Mouse (Mus musculus) kidney, postnatal 14 days (tissue): ENCODE results near the gene Fuca1.

ENCODE experiments used
- DNase-seq: peaks from one replicate; pipeline ENCODE4 v3.0.0; 2022; ENCODE audit warnings: mixed read lengths

Fuca1 gene

GRCm38 (mm10) chr4:135984556-135984955 is 64.0 kb downstream of the Fuca1 start:
- DNase-seq, result no peak

- no peak for DNase-seq
Measured at GRCm38 (mm10) chr4:135985193-135985592, 64.7 kb downstream of the Fuca1 start.

GRCm38 (mm10) chr4:135985769-135986168 is 65.2 kb downstream of the Fuca1 start:
- no peak for DNase-seq

- DNase-seq, result no peak
Measured at GRCm38 (mm10) chr4:135986301-135986942, 65.9 kb downstream of the Fuca1 start.

- DNase-seq, result peak; percentile 96
Measured at GRCm38 (mm10) chr4:135986943-135987710, 66.6 kb downstream of the Fuca1 start, which contains the start of gene Pithd1. Gene Pithd1 (minus strand): TSS chr4:135987264.

GRCm38 (mm10) chr4:135987714-135988113 is 67.2 kb downstream of the Fuca1 start:
- DNase-seq, result no peak
